Comparison of ENCODE assay signal across 8 mouse cellular contexts in genomic region chr10:126833006-126833405, GRCm38 (mm10).
DNase-seq lines count a peak whose midpoint lies in the region; ATAC-seq and TF ChIP-seq lines count a peak whose summit lies in the region.

No protein-coding gene starts in this region.

- POLR2A ChIA-PET in Patski (lab: Charles Lee) = no interaction called here

- H3K27ac ChIP-seq in lung, embryonic 14.5 days (ENCODE audit: low read depth) = no peak overlapping the region
- no peak overlapping the region for H3K27ac ChIP-seq in forebrain, embryonic 14.5 days (ENCODE audit: low read depth, low read length)

- no peaks in the 10 kb centered on the region for H3K27me3 ChIP-seq in lung, embryonic 14.5 days (ENCODE audit: insufficient read depth, low read length)
- H3K27me3 ChIP-seq in Patski = peaks cover 9% of the 10 kb centered on the region
- no peaks in the 10 kb centered on the region for H3K27me3 ChIP-seq in forebrain, embryonic 14.5 days (replicated peaks; ENCODE audit: control insufficient read depth, insufficient read depth, low read length)

- in situ Hi-C loops in Patski (cut with MboI; ENCODE audit: low pct_unique_long_range_greater_than_20kb) = no loop called here

- no peak overlapping the region for H3K4me2 ChIP-seq in lung, embryonic 14.5 days
- no peak overlapping the region for H3K4me2 ChIP-seq in forebrain, embryonic 14.5 days (ENCODE audit: low read length)

- no peak overlapping the region for H3K9ac ChIP-seq in lung, embryonic 14.5 days
- H3K9ac ChIP-seq in forebrain, embryonic 14.5 days (ENCODE audit: low read length) = no peak overlapping the region

- no peak overlapping the region for H3K4me3 ChIP-seq in lung, embryonic 14.5 days (ENCODE audit: low read depth, low read length)
- H3K4me3 ChIP-seq in forebrain, embryonic 14.5 days (ENCODE audit: low read depth, low read length) = no peak overlapping the region

- CTCF ChIA-PET in Patski (lab: Charles Lee) = no interaction called here

- ATAC-seq in lung, embryonic 14.5 days (ENCODE audit: insufficient read depth) = no peak
- ATAC-seq in Patski = no peak
- ATAC-seq in forebrain, embryonic 14.5 days = no peak

- TF ChIP-seq CTCF in lung, embryonic 14.5 days (IDR thresholded peaks at IDR 0.05; ENCODE audit: low read depth) = peak; percentile 57
- TF ChIP-seq CTCF in Patski (IDR thresholded peaks at IDR 0.05) = peak; percentile 49

- H3K4me1 ChIP-seq in lung, embryonic 14.5 days (ENCODE audit: insufficient read depth) = no peaks in the 10 kb centered on the region
- no peaks in the 10 kb centered on the region for H3K4me1 ChIP-seq in forebrain, embryonic 14.5 days (ENCODE audit: control insufficient read depth, insufficient read depth, low read length)

- peak; percentile 49 for DNase-seq in gastrocnemius, postnatal 10 days
- no peak for DNase-seq in gastrocnemius, postnatal 4 days (ENCODE audit: low spot score in 2 of 2)
- no peak for DNase-seq in lung, embryonic 14.5 days
- DNase-seq in lung, adult 18-20 months = no peak
- no peak for DNase-seq in Patski (ENCODE audit: low read depth, low spot score)
- peak; percentile 25 for DNase-seq in induced T-regulatory cell, adult 2 months (ENCODE audit: low read depth)
- DNase-seq in ovary, adult 18-20 months (ENCODE audit: low spot score) = no peak
- DNase-seq in forebrain, embryonic 14.5 days (ENCODE audit: low spot score) = no peak

- H3K36me3 ChIP-seq in lung, embryonic 14.5 days (ENCODE audit: insufficient read depth) = no peaks in the 10 kb centered on the region
- no peaks in the 10 kb centered on the region for H3K36me3 ChIP-seq in forebrain, embryonic 14.5 days (ENCODE audit: control insufficient read depth, insufficient read depth, low read length)

- 42% methylated on average over 5 of the region's 5 CpGs for WGBS in lung, embryonic 14.5 days
- 28% methylated on average over 5 of the region's 5 CpGs for WGBS in forebrain, embryonic 14.5 days

- H3K9me3 ChIP-seq in lung, embryonic 14.5 days (ENCODE audit: low read depth, low read length) = no peaks in the 10 kb centered on the region
- no peaks in the 10 kb centered on the region for H3K9me3 ChIP-seq in forebrain, embryonic 14.5 days (replicated peaks; ENCODE audit: control insufficient read depth, low read length)

Comparison
In these comparisons a context has a peak if more than half of its experiments do, and no peak if none do; other contexts are left out.
1. DNase-seq: peak in gastrocnemius, postnatal 10 days (single experiment) and induced T-regulatory cell, adult 2 months (single experiment); none in gastrocnemius, postnatal 4 days (0 of 2), lung, embryonic 14.5 days (single experiment), lung, adult 18-20 months (0 of 2), Patski (single experiment), ovary, adult 18-20 months (single experiment) and forebrain, embryonic 14.5 days (single experiment).